Mouse (Mus musculus) monocyte, adult 2 months (primary cell): ENCODE results near the gene Vegfa.

ENCODE experiments used
- DNase-seq, 2 experiments: peaks; one replicate each; pipeline ENCODE4 v3.0.0; 2022; ENCODE audit warnings: low spot score in 2 of 2, low read depth in 1 of 2

Gene Vegfa

DNA sequence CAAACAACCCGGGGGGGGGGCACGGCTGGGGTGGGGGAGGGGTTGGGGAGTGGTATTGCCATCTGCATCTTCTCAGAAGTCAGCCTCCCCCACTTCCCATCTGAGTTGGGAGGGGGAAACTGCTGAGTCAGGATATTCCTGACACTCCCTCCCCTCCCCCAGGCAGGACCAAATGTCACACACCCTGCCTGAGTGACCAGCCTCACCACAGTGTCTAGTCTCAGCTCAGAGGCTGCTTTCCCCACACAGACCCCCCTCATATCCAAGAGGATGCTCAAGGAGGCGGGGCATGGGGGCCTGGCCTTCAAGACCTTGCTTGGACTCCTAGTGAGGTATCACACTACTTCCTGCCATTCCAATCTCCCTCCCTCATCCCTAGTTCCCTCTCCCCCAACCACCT is 20.0 kb upstream of the Vegfa start:
- no peak for DNase-seq

DNA sequence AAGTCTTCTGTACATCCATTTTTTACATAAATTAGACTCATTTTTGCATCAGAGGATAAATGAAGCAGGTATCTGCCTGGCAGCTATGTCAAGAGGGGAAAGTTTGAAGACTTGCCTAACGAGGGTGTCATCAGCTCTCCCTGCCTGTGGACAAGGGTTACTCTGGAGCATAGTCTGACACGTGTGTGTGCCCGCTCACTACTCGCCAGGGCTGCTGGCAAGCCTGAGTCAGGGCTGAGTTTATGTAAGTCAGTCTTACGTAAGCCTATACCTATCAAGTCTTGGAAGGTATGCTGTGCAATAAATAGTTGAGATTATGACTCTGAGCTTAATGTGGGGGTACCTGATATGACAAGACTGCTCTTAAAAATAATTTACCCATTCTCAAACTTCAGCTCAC is 19.2 kb upstream of the Vegfa start:
- no peak for DNase-seq

DNA sequence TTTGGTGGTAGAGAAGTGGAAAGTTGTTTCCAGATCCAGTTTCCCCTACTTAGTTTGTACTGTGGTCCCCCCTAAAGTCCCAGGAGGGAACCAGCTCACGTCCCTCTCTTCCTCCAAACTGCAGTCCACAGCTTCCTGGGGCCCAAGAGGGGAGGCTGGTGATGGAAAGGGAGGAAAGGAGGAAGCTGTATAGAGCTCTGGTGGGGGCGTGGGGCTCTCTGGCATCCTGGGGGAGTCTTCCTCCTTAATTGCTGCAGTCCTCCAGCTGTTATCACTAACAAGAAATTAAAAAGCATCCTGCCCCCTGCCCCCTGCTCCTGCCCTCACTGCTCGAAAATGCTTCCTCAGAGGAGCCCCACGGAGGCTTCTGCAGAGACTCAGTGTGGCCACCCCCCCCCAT is 17.4 kb upstream of the Vegfa start:
- DNase-seq, result no peak

DNA sequence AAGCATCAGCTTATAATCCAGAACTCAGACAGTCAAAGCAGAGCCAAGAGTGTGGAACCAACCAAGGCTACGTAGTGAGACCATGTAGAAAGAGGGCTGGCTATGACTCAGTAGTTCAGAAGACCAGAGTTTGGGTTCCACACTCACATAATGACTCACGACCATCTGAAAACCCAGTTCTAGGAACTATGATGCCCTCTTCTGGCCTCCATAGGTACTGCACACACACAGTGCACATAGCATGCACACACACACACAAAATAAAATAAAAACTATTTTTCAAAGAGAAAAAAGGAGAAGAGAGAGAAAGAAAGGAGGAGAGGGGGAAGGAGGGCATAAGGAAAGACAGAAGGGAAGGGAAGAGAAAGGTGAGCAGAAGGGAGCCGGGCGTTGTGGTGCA is 16.0 kb upstream of the Vegfa start:
- no peak for DNase-seq

DNA sequence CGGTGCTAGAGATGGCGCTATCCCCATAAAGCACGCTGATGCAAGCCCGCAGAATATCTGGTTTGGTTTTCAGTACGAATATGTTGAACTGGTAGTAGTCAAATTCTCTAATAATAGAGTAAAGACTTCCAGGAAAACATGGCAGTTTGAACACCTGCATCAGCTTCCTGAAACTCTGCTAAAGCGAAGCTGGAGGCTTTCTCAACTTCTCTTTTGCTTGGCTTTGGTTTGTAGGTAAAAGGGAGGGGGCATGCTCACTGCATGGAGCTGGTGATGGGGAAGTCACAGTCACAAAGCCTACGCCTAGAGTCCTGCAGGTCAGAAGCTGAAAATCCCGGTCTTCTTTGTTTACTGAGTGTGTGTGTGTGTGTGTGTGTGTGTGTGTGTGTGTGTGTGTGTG is 13.6 kb upstream of the Vegfa start:
- no peak for DNase-seq

DNA sequence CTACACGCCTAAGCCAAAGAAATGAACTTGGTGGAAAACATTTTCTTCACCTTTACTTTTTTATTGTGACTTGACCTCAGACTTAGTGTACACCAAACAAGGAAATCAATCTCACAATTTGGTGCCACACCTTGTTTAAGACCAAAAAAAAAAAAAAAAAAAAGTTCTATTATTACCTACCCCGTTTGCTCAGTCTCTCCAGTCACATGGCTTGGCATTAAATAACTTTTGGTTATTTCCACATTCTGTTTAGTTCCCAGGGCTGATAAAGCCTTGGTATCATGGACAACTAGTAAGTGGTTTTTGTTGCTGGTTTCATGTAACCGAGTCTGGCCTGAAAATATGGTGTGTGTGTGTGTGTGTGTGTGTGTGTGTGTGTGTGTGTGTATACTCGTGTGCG is 12.8 kb upstream of the Vegfa start:
- no peak for DNase-seq

DNA sequence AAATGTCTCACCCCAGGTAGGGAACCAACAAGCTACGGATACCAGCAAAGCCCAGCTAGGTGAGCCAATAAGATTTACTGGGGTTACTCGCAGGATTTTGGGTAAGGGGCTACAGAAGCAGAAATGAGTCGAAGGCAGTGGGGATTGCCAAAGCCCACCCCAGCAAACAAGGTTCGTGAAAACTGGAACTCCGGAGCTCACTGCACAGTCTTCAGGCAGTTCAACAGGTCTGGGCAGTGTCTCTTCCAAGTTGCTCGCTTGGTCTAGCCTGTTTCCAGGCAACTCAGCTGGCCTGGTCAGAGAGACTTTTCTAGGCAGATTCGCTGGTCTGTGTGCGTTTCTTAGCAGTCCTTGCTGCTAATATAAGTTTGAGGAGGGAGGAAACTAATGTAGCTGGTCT is 10.0 kb upstream of the Vegfa start:
- DNase-seq, result no peak

DNA sequence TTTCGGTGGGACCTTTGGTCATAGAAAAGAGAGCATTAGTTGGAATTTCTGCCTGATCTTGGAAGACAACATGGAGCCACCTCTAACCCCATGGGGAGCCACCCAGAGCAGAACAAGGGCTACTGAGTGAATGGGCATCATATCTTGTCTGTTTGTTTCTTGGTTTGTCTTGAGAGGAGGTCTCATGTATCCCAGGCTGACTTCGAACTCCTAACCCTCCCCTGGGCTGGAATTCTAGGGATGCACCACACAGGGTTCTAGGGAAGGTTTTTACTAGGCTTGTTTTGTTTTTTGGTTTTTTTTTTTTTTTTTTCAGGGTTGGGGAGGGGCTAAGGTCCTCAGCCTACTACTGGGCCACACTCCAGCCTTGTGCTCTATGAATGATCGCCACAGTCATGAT is 9.5 kb upstream of the Vegfa start:
- DNase-seq, result no peak

DNA sequence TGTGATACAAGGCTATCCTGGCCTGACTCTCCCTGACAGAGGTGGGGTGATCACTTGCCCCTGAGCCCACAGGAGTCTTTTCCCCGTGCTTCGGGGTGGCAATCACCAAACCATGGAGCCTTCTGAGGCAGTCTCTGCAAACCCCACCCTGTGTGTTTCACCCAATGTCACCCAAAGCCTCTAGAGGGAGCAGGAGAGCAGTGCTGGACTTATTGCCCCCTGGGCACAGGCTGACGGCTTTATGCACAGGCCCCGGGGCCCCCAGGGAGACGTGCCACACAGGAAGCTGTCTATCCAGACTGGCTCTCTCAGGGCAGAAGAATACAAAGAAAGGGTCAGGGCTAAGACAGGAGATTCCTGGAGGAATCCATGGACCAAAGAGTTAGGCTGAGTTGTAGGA is 9.1 kb upstream of the Vegfa start:
- DNase-seq, result no peak

DNA sequence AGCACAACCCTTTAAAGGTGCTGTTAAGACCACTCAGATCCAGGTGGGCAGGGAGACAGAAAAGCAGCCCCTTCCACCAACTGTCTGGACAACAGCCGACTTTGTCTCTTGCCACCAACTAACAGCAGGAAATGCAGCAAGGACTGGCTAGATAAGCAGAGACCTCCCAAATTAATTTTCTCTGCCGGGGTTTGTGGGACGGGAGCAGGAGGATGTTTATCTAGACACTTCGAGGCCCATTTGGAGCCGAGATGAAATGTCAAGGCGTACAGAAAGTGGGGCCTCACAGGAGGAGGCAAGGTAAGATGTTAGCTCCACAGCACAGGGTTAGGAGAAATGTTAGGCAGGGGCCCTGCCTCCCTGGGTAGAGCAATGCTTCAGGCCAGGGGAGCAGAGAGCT is 8.4 kb upstream of the Vegfa start:
- DNase-seq, result no peak

DNA sequence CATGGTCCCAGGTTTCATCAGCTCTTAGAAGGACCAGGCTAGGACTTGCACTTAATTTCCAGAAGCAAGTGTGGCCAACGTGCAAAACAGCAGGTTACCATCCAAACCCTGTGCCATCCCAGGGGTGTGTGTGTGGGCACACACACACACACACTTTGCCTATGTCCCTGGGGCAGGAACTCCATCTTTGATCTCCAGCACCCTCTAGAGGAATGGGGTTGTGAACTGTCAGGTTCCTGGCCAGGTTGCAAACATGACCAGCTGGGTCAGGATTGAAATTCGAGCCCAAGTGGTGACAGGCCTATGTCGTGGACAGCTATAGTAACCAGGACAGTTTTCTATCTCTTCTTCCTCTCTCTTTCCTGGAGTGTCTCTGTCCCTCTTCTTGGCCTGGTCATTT is 6.7 kb upstream of the Vegfa start:
- DNase-seq, result no peak

DNA sequence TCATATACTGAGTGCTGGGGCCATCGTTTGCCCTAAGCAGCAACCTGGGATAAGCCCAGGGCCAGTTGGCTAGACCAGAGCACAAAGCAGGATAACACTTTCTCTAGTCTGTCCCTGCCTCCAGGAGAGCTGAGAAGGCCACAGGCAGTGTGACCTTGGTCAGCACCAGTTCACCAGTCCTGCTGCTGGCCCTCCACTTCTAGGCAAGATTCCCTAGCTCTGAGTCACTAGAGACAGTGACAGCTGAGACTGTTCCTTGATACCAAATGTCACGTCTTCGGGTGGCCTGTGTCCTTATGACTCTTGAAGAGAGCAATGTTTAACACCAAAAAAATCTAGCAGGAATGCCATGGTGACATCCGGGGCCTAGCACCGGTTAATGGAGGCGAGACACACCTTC is 4.2 kb upstream of the Vegfa start:
- no peak for DNase-seq

DNA sequence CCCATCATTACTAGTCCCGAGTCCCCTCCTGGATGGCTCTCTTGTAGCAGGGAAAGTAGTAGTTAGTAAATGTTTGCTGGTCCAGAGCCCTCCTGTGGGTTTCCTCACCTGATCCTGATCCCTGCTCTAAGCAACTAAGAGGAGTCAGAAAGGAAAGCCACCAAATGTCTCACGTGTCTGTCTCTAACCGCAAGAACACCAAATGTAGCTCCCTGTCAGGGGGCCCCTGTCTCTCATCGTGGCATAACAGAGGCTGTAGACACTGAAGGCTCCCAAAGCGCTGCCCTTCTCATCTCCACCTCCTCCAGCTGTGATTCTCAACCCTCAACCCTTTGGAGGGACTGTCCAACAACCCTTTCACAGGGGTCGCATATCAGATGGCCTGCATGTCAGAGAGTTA is 1.9 kb upstream of the Vegfa start:
- DNase-seq, result no peak

DNA sequence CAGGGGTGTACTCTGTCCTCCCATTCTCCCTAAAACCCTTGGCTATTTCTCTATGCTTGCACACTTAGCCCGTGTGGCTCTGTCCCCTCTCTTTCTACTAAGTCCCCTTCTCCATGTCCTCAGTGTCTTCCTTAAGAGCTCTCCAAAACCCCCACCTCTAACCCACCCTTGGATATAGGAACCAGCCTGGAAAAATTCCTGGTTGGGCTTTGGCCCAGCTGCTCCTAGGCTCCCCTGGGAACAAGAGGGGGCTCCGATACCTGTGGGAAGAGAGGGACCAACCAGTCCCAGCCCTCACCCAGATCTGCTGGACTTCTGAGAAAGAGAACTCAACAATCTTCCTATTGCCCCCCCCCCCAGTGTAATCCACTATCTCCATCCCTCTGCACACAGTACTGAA is 1.4 kb upstream of the Vegfa start:
- DNase-seq, result no peak

DNA sequence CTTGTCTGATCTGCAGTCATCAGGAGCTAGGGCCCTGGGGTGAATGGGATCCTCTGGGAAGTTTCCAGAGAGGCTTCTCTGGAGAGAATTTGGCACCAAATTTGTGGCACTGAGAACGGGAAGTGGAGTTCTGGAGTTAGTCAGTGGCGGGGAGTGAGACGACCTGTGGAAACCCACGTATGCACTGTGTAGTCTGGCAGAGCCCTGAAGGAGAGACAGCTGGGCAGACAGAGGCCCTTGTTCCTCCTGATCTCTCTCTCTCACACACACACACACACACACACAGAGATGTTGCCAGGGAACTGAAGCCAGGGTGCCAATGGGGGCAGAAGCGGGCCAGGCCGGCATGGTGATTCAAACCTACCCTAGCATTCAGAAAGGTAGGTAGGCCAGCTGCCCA is 953 bp upstream of the Vegfa start:
- no peak for DNase-seq

DNA sequence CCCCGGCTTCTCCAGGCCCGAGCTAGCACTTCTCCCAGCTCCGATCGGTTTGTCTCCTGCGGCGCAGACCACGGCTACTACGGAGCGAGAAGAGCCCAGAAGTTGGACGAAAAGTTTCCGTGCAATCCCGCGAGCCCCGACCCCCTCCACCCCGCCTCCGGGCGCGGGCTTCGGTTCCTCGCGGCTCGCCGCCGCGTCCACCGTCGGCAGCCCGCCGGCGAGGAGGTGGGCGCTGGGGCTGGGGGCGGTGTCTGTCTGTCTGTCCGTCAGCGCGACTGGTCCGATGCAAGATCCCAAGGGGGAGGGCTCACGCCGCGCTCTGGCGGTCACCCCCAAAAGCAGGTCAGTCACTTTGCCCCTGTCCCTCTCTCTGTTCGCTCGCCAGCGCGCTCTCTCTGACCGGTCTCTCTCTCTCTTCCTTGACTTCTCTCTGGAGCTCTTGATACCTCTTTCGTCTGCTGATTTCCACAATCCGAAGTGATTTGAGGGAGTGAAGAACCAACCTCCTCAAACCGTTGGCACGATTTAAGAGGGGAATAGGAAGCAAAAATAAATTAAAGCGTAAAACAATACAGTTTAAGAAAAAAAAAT is 453 bp downstream of the Vegfa start:
- no peak for DNase-seq

DNA sequence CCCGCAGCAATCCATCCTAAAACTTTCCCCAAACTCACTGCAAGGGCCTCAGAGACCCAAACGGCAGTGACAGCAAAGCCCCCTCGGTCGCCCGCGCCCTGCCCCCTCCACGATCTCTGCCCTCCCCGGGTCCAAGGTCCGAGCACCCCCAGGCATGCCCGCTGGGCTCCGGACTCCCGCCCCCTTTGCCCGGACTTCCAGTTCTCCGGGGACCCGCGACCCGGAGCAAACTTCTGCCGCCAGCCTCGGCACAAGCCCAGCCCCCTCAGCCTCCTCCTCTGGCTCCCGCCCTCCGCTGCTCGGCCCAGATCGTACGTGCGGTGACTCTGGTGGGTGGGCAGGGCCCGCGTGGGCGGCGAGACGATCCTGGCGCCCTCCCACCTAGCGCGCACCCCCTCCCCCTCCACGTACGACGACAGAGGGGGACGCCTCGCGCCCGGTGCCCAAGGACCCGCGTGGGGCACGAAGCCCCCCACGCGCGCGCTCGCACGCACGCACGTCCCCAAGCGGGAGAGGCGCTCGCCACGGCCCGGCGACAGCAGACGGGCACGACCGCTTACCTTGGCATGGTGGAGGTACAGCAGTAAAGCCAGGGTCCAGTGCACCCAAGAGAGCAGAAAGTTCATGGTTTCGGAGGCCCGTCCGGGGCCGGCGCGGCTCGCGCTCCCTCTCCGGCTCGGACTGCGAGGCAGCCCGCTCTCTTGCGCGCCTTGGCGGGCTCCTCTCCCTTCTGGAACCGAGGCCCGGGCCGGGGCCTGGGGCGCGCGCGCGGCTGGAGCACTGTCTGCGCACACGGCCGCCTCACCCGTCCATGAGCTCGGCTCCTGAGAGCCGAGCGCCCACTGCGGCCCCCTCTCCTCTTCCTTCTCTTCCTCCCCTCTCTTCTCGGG is 1.2 kb downstream of the Vegfa start:
- DNase-seq, result no peak

DNA sequence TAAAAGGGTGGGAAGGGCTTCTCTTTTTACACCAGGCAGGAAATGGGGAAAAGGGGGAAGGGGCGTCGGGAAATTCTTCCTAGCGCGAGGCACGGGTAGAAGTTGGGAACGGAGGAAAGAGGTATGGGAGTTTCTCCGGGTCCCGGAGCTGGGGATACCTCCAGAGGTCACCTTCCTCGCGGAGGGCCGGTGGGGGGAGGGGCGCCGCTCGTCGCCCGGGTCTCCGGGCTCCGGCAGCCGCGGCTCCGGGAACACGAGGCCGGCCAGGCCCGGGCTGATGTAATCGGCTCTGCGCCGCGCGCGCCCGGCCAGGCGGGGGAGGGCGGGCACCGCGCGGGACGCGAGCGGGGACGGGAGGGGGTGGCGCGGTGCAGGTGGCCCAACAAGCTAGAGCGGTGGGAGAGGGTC is 1.8 kb downstream of the Vegfa start:
- DNase-seq, result no peak

DNA sequence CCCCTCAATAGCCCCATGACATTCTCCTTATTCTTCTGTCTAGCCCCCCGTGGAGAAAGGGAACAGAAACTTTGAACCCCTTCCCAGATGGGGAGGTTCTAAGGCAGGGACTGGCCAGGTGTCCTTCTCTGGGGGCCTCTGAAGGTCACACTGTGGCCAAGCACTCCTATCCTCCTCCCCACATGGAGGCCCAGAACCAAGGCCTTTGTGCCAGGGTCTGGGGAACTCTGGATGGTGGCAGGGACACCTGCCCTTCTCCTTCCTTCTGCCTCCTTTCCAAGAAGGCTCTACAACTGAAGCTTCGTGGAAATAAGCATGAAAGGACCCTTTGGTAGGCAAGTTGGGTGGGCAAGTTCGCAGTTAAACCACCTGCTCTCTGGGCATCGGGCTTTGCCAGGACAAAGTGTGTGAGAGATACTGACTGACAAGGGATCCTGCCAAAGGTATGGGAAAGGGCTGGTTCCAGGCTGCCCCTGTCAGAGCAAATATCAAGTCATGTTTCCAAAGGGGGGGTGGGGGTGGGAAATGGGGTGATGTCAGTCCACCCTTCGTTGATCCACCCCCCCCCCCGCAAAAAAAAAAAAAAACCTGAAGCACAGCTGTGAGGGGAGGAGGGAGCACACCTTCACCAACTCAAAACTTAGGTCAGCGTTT is 2.5 kb downstream of the Vegfa start:
- no peak for DNase-seq

DNA sequence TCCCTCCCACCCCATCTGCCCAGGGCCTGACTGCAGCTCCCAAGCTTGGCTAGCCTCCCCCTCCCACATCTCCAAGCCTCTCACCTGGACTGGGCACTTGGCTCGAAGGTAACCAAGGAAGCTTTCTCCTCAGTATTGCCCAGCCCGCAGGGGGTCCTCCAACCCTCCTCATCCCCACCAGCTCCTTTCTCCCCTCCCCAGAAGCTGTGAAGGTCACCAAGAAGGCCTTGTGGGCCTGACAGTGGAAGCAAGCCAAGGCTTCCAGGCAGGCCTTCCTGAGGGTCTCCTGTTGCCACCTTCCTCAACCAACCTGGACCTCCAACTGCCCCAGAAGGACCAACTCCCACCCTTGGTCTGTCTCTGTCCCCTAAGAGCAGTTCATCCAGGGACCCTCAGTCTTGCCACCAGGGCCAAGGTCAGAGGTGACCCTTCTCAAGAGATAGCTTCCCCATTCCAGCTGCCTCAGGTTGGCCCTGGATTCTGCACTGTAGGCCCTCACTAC is 3.1 kb downstream of the Vegfa start:
- no peak for DNase-seq

DNA sequence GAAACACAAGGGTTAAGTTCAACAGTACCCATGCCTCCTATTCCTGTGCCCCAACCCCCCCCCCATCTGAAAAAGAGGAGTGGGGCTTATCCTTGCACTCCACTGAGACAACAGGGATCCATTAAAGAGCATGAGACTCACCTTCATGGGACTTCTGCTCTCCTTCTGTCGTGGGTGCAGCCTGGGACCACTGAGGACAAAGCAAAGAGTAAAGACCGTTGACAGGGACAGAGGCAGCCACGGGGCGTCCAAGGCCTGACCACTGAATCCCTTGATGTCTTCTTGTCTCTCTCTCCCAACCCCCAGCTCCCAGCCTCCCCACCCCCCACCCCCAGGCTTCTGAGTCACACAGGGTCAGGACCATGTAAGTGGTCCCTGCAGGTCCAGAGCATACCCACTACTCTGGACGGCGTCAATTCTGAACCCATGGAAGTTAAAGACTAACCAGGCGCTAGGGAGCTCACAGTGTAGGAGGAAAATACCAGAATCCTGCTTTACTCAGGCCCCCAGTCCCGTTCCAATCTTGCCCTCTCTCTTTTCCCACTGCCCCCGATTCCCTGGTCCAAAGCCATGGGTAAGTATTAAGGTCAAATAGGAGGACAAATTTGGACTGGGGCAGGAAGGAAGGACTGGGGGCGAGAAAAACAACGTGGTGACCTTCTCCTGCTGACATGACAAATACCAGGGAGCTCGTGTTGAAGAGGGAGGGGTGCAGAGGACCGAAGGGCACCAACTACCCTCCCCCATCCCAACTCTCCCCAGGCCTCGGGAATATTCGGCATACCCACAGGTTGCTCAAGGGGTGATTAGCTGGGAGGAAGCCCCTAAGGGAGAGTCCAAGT is 3.7 kb downstream of the Vegfa start:
- no peak for DNase-seq
